Mouse (Mus musculus) embryonic fibroblast, embryonic 13.5 days (primary cell): ENCODE measurements around the gene Nudt22.

Experiments
- CTCF ChIP-seq: IDR thresholded peaks from 2 replicates; pipeline ENCODE4 v1.5.1; 2011; ENCODE audit warnings: mild to moderate bottlenecking, control low read depth, low read length, moderate library complexity, borderline replicate concordance; ENCODE audit not compliant: insufficient read depth
- POLR2A ChIP-seq: IDR thresholded peaks from 2 replicates; pipeline ENCODE4 v1.6.1; 2011; ENCODE audit warnings: low read depth, mild to moderate bottlenecking, control low read depth, low read length, moderate library complexity

- TF ChIP-seq CTCF, result no peak
- no peak for TF ChIP-seq POLR2A
Measured at GRCm38 (mm10) chr19:6948186-6948585, 47.7 kb downstream of the Nudt22 start.
